Mouse (Mus musculus): ENCODE measurements around the gene Usp2. TPM values are rescaled to one million over a fixed set of nuclear protein-coding genes. Genes with fewer than 3 reads are reported as not detected.

The Usp2 gene
- total RNA-seq, 2 experiments from 2014 or later = 79.2 to 82.4 TPM

GRCm38 (mm10) chr9:44143421-44143820 is 76.6 kb downstream of the Usp2 start:
- no peak for DNase-seq (ENCODE audit: low spot score in 2 of 2)
- no peak overlapping the region for H3K4me3 ChIP-seq
- no peak for TF ChIP-seq CTCF (conservative IDR thresholded peaks at IDR 0.05)
- peak overlapping the region; percentile 46; the same call in 1 of the 2 replicates for H3K27ac ChIP-seq

GRCm38 (mm10) chr9:44144023-44144717 is 77.3 kb downstream of the Usp2 start:
- peak; percentile 54 for TF ChIP-seq CTCF (conservative IDR thresholded peaks at IDR 0.05)
- no peak overlapping the region for H3K4me3 ChIP-seq
- H3K27ac ChIP-seq = peak overlapping the region; percentile 46; the same call in 1 of the 2 replicates
- no peak for DNase-seq (ENCODE audit: low spot score in 2 of 2)

GRCm38 (mm10) chr9:44144718-44145060 is 77.9 kb downstream of the Usp2 start:
- DNase-seq (ENCODE audit: low spot score in 2 of 2) = no peak
- no peak overlapping the region for H3K4me3 ChIP-seq
- H3K27ac ChIP-seq = no peak overlapping the region
- TF ChIP-seq CTCF (conservative IDR thresholded peaks at IDR 0.05) = no peak

Other genes with a start within 250 kb of the Usp2 start
- 100 to 1,000 TPM; 854 to 892 TPM for gene Thy1, start 23.6 kb upstream of the Usp2 start, total RNA-seq (2021)
- 1 to 10 TPM in 1 of 2 experiments, not detected in 1; 1.3 TPM for gene Mfrp, start 34.7 kb downstream of the Usp2 start, total RNA-seq (2021)
- 10 to 100 TPM; 12.3 to 14.4 TPM for gene C1qtnf5, start 40.2 kb downstream of the Usp2 start, total RNA-seq (2021)
- gene Gm49380, start 46.5 kb downstream of the Usp2 start, total RNA-seq (2021) = under 1 TPM; 0.27 to 0.38 TPM
- 10 to 100 TPM; 29.2 to 30.7 TPM for gene Rnf26, start 46.5 kb downstream of the Usp2 start, total RNA-seq (2021)
- 10 to 100 TPM; 10.1 to 15.9 TPM for gene Mcam, start 67.4 kb downstream of the Usp2 start, total RNA-seq (2021)
- 10 to 100 TPM; 61.7 to 66.5 TPM for gene Cbl, start 167.0 kb downstream of the Usp2 start, total RNA-seq (2021)
- 1 to 10 TPM; 3.6 to 4.1 TPM for gene Ccdc153, start 173.7 kb downstream of the Usp2 start, total RNA-seq (2021)
- 1 to 10 TPM; 1.1 to 1.5 TPM for gene Pdzd3, start 184.4 kb downstream of the Usp2 start, total RNA-seq (2021)
- 10 to 100 TPM; 11.6 to 13.9 TPM for gene Nlrx1, start 201.6 kb downstream of the Usp2 start, total RNA-seq (2021)
- gene Abcg4, start 221.6 kb downstream of the Usp2 start, total RNA-seq (2021) = 10 to 100 TPM; 67.9 to 71.4 TPM
- 10 to 100 TPM; 26.0 to 36.9 TPM for gene Hinfp, start 238.7 kb downstream of the Usp2 start, total RNA-seq (2021)